Mouse (Mus musculus): ENCODE results near the gene Vapb.

DNA sequence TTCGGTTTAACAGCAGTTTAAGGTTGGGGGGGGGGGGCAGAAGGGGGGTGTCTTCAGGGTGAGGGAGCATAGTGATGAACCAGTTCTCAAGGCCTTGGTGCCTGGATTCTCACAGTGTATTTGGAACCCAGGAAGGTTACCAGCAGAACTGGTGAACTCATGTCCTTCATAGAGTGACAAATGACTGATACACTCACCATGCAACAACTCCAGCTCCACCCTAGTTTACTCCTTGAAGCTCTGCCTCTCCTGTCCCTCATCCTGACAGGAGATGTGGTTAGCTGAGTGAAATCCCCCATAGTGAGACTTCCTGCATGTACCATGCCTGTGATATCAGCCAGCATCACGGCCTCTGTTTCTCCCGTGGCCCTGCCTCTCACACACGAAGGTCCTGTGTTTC is 24.1 kb upstream of the Vapb start:
- TF ChIP-seq CTCF (IDR thresholded peaks at IDR 0.05; ENCODE audit: low read depth, low read length) = no peak
- no peak for TF ChIP-seq POLR2A (IDR thresholded peaks at IDR 0.05; ENCODE audit: extremely low read depth, insufficient read depth, low read length)
